Mouse (Mus musculus) MN1 (cell line): ENCODE results near the gene Arhgap31.
"Not testable (repeated sequence)": the region's sequence is repeated elsewhere in the genome, so short reads cannot be mapped to it uniquely, and the experiment has no call there.

Experiments used
- DNase-seq: peaks from one replicate; pipeline ENCODE4 v3.0.0-alpha.2; 2016; ENCODE audit warnings: low spot score

The Arhgap31 gene

GRCm38 (mm10) chr16:38724974-38725373 lies 11.9 kb upstream of the Arhgap31 start:
- no peak for DNase-seq

DNA sequence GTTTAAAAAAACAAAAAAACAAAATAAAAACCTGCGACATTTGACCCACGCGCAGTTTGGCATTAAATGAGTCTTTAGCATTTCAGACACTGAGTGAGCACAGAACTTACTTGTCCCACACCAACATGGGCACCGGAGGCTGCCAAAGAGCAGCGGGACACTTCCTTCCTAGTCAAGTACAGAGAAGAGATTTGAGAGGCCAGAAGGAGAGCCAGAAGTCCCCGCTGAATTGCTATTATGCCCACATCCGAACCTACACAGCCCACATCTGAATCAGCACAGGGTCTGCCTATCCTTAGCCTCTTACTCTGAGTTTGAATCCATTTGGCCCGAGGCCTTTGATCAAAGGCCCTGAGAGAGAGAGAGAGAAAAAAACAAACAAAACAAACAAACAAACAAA lies 11.2 kb upstream of the Arhgap31 start:
- DNase-seq: no peak

DNA sequence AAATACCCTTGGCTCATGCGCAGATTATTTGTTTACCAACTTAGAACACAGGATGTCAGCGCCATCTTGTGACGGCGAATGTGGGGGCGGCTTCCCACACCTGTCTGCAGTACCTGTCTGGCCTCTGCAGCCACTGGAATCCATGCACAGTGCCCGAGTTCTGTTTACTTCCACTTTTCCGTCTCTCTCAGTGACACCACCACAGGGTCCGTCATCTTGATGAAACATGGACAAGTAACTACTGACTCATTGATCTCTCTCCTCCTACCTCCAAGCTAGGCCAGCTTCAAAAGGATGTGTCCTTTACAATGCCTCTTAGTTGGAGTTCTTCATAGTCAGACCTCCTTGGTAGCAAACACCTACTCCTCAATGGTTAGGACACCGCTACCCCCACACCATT lies 8.3 kb upstream of the Arhgap31 start:
- no peak for DNase-seq

DNA sequence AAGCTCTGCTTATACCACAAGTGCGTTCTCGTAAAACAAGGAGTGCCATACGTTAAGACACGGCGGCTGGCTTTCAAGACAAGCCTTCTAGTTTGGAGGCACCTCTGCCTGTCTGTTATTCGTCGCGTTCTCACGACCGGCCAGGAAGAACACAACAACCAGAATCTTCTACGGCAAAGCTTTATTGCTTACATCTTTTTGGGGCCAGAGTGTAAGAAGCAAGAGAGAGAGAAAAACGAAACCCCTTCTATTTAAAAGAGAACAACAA lies 1.1 kb upstream of the Arhgap31 start:
- DNase-seq: not testable (repeated sequence)

DNA sequence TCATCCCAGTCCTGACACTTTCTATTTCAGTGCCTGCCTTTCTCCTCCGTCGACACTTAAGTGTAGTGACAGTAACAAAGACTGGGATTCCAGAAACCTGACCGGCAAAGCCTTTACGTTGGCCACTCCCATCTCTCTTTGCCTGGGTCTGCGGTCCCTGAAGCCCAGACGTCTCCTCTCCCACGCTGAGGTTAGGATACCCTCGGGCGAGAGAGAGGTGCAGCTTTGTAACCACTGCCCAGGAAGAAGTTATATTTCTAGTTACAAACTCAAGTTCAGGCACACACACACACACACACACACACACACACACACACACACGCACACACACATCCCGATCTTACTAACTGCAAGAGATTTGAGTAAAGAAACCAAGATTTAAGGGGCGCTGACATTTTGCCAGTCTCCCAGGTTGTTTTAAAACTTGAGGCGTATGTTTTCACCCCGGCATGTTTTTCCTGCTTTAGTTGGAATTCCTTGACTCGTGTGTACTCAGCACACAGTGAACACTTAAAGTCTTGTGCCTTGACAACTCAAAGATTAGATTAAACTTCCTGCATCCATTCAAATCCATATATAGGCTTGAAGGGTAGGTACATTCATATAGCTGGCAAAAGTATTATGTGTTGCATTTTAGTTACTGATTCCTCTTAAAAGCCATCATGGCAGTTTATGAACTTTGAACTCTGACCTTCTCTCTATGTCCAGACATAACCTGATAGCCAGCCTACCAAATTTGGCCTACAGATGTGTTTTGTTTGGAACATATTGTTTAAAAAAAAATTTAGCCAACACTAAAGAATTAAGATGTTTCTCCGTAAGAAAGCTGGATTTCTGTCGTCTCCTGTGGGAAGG lies 557 bp upstream of the Arhgap31 start:
- DNase-seq: no peak

DNA sequence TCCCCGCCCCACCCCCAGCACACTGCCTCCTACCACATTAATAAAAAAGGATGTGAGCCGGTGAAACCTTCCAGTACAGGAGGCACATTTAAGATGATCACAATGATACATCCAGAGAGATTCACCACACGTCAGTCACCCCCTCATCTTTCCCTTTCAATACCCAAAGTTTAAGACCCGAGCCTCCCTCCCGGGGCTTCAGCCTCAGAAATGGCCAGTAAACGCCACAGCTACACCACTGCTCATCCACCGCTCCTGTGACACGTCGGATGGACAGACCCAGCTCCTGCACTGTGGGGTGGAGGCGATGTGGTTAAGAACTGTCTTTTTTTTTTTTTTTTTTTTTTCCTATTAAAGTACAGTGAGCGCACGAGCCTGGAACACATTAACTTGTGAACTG lies 969 bp downstream of the Arhgap31 start:
- no peak for DNase-seq

DNA sequence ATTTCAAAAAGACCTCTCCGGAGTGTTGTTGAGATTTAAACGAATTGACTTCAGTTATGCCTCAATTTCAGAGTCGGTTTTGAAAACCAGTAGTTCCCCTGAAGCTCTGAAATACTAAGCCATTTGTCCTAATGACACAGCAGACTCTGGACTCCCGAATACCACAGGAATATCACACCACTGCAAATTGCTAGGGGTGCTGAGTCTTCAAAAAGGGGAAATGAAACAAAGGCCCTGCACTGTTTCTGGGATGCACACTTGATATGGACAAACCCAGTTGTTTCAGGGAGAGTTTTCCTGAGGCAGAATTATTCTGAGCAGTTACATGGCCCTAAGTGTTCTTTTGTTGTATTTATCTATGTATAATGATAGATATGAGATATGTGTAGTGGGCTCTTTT lies 1.8 kb downstream of the Arhgap31 start:
- DNase-seq: no peak

GRCm38 (mm10) chr16:38708962-38709520 lies 4.0 kb downstream of the Arhgap31 start:
- DNase-seq: no peak

- no peak for DNase-seq
Observed at GRCm38 (mm10) chr16:38706782-38707181, 6.3 kb downstream of the Arhgap31 start.

- no peak for DNase-seq
Observed at GRCm38 (mm10) chr16:38705531-38706281, 7.4 kb downstream of the Arhgap31 start.

DNA sequence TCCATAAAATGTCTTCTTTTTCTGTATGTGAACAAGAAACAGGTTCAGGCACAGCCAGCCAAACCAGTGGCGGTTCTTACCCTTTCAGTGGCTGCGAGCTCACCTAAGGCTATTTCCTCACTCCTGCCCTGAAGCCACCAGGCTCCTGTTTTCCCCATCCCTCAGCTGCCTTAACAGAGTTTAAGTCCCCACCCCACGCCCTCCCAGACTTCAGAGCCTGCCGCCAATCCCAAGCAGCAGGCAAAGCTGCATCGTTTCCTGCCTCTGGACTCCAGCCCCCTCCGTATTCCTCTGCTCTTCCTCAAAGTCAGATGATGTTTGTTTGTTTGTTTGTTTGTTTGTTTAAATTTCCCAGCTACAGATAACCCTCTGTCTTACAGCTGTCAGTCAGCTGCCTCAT lies 9.6 kb downstream of the Arhgap31 start:
- no peak for DNase-seq

- DNase-seq: no peak
Observed at GRCm38 (mm10) chr16:38702316-38702715, 10.8 kb downstream of the Arhgap31 start.

DNA sequence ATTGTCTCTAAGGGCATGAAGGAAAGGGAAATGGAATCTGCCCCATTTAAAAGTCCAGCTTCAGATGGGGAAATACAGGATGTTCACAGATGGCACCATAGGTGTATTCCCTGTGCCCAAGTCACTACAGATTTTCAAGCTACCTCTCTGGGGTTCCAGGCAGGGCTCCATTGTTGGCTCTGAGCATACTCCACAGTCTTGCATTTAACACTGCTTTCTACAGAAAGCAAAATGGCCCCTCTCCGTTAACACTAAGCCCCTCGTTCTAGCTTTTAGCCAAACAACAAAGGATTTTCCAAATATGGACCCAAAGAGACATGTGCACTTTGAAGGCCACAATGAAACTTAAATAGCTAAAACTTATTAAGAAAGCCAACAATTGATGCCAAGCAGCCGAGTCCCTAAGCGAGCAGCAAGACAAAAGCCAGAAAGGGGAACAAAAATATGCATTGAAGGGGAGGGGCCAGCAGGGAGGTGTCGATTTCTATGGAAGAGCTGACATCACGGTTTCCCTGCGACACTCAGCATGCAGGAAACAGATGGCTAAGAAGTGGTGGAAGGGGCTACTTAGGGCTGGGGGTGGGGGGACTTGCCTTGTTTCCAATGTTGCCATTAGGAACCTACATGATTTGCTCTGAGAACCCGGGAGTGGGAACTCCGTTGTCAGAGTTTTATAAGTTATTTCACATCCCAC lies 11.4 kb downstream of the Arhgap31 start:
- DNase-seq: no peak

DNA sequence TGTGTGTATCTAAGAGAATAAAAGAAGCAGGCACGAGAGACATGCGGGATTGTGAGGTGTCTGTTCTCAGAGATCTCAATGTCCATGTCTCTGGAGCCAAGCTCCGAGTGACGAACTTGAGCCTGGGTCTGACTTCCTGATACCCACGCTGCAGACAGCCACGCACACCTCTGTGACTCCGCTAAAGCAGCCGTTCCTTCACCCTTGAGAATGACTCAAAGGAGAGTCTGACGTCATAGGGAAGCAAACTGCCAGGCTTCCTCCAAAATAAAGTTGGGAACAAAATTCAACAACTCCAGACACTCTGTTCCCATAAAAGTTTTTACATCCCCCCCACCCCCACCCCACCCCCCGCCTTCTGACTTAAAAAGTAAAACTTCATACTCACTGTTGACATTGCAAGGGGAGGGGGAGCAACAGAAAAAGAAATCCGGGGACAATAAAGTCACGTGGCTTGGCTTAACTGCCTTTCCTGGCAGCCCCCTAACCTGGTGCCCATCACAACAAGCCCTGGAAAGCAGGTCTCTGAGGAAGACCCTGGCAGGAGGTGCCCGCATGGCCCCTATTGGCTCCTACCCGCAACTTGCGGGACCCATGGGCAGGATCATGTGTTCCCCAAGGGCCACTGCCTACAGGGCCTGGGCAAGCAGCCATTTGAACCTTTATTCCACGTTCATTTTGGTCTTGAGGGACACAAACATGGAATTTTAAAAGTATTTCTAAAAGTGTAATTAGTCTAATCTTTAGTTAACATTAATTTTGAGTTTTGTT lies 12.5 kb downstream of the Arhgap31 start:
- no peak for DNase-seq

- no peak for DNase-seq
Observed at GRCm38 (mm10) chr16:38697611-38698010, 15.5 kb downstream of the Arhgap31 start.

GRCm38 (mm10) chr16:38695557-38695956 lies 17.5 kb downstream of the Arhgap31 start:
- no peak for DNase-seq

DNA sequence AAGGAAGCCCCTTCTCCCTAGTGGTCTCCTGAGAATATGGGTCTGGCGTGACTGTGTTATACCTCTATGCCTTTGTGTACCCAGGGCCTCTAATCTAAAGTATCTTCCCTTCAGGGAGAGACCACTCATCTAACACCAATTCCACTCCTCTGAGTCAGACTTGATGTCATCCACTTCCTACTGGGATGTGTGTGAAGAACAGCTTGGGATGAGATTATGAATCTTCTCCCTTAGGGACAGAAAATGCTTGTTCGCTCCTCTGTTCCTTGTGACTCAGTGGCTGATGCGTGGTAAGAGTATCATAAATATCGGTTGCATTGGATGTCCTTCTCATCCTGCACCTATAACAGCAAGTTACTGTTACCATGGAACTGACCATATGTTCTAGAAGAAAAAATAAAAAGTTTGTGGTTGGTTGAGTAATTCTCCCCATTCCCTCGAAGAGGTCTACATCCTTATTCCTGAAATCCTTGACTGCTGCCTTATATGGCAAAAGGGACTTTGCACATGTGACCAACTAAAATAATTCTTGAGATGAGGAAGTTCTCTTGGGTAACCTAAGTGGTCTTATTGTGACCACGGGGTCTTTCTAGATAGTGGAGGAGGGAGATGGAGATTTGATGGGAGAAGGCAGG lies 18.1 kb downstream of the Arhgap31 start:
- no peak for DNase-seq

DNA sequence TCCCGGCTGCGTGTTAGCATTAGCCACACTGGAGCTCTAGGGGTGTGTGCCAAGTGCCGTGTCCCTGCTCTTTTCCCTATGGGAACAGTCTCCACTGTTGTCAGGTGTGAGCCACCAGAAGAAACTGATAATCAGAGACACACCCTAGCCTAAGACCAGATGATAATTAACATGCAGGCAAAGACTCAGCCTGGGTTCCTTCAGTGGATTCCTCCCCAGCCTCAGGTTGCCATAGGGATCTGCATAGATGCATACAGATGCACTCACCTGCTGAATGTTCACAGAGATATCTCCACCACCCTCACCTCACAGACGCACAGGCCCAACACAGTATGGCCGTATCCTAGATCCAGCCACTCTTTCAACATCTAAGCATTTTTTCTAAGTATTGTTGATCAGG lies 22.6 kb downstream of the Arhgap31 start:
- DNase-seq: no peak

DNA sequence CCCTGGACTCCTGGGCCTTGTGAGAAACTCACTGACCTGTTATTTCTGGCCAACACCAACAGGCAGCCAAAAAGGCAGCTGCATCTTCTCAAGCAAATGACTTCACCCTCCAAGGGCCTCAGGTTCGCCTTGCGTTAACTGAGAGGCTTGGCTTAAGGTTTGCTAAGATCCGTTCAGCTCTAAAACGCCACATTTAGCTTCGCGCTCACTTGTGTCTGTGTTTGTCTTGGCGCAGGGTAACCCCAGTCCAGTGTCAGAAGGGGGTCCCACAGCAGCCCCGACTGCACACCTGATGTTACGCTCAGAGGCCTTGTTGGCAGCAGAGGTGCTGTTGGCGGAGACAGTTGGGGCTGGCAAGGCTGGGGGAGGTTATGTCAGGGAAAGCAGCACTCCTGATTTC lies 23.3 kb downstream of the Arhgap31 start:
- DNase-seq: no peak

DNA sequence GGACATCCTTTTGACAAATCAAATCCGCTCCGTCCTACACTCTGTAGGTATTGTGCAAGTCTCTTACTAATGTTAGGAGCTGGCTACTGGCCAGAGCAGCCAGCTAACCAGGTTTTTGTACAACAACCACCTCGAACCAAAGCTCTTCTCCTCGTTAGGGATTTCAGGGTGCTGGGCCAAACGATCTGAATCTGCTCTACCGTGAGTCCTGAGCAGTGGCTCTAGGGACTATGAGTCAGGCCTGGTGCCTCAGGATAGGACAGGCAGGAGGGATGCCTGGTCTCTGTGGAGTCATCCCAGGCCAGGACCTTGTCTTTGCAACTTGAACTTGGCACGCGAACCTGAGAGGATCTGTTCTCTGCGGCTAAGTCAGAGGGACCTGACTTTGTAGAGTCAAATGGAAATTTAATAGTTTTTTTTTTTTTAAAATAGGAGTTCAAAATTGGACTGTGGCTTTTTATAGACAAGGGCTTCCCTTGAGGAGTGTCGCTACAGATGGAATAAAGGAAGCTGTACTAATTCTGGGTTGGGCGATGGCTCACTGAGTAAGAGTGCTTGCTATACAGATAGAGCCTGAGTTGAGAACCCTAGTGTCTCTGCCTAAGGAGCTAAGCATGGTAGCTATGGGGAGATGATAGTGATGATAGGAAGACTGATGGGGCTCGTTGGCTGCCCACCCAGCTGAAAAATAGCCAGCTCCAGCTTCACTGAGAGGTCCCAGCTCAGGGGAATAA lies 24.4 kb downstream of the Arhgap31 start:
- no peak for DNase-seq

DNA sequence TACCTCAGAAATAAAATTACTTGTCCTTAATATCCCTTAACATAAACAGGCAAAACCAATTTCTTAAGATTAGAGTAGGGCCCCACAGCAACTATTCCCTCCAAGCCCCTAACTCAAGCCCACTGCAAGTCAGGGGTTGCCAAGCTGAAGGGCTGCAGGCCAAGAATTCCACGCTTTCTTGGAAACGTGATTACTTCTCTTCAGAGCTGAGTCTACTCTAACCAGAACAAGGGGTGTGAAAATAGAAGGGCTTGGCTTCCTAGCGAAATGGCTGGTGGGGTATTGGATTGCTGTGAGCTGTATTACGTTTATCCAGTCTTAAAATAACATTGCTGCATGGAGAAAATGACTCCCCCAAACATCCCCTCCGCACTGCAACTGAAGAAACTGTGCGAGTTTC lies 25.4 kb downstream of the Arhgap31 start:
- no peak for DNase-seq
